Mouse (Mus musculus) large intestine, adult 2 months (tissue): ENCODE data around the gene Irf4. TPM values are rescaled to one million over a fixed set of nuclear protein-coding genes. Genes with fewer than 3 reads are reported as not detected.

Experiments
- DNase-seq: peaks from one replicate; pipeline ENCODE4 v3.0.0-alpha.2; 2012; ENCODE audit warnings: low read depth, low spot score
- WGBS: fragments of 180-500 bp; shearing (Covaris S2); methylation state at CpG from one replicate; pipeline ENCODE4 v1.1.7; 2018; 5-methylcytosine and 5-hydroxymethylcytosine counted together
- polyA plus RNA-seq: library from polyadenylated mRNA; depleted of rRNA; stranded (reverse); fragments of >200 nt; gene quantifications from 2 replicates; pipeline ENCODE4 v1.2.3, GENCODE M21; 2012; rRNA removed

Irf4 gene
- 4.0 and 7.8 TPM in 2 replicates for polyA plus RNA-seq

DNA sequence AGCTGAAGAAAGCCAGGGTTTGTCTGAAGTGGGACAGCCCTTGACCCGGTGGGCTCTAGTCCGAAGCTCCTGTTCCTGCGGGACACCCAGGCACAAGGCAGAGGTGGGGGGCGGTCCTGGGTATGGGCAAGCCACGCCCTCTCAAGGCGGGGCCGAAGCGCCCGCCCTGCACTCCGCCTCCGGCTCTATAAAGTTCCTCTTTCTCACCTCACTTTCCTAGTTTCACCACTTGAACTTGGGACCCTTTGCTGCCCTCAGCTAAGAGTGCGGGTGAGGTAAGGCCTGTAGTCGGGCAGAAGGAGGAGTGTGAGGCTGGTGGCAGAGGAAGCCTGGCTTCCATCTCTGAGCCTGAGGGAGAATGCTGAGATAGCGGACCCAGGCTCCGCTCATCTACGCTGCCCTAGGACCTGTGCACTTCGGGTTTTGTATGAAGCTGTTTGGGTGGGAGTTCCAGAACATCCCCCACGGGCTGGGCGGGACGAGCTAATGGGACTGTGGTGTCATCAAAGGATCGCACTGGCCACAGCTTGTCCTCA, at the start of gene Irf4:
TSS of gene Irf4 (plus strand) at position 206 of the 536 bp plus-strand sequence.
- 1% methylated on average over 21 of the region's 21 CpGs for WGBS
- no peak for DNase-seq

DNA sequence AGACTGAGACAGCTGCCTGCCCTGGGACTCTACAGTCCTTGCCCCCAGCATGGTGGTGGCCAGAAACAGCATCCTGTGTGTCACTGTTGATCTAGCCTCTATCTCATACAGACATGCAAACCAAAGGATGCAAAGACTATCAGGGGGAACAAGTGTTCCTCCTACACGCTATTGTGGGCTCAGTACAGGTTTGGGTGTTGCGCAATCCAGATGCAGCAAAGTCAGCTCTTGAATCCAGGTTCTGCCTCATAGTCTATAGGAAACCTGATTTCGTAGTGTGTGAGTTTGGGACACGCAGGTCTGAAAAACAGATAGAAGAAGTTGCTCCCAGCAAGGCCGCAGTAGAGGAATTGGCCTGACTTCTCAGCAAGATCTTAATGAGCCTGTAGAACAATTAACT, 46.3 kb upstream of the Irf4 start:
- no peak for DNase-seq
- 94% methylated on average over 5 of the region's 5 CpGs for WGBS

DNA sequence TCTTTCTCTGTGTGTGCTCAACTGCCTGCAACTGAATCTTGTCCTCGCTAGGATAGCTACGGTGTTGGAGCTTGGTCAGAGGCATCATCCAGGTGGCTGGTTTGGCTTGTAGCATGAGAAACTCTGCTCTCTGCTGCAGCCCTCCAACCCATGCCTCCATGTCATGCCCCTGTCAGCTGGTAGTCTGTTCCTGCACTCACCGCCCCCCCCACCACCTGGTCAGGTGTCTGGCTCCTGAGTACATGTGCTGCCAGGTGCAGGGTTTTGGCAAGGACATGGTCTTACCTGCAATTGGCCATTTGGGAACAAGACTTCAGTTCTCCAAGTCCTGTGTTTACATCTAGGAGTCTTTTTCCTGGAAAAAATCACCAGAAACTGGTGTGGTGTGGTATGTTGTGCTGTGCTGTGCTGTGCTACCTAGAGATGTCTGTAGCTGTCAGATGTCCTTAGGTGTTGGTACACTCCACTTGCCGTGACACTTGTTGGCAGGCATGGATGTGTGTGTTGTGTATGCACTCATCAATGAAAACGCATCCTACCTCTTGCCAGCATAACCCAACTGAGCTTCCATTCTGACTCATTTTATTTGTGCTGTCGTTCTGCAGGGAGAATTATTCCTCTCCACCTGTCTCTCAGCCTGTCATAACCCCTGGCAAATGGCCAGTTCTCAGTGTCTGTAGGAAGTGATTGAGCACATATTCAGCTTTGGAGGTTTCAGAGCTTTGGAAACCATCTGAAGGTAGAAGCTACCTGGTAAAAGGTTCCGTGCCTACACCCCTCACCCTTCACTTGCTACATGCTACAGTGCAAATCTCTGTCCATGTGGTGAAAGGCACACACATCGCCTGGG, 44.6 kb upstream of the Irf4 start:
- DNase-seq: peak; percentile 4
- 62% methylated on average over 8 of the region's 8 CpGs for WGBS

DNA sequence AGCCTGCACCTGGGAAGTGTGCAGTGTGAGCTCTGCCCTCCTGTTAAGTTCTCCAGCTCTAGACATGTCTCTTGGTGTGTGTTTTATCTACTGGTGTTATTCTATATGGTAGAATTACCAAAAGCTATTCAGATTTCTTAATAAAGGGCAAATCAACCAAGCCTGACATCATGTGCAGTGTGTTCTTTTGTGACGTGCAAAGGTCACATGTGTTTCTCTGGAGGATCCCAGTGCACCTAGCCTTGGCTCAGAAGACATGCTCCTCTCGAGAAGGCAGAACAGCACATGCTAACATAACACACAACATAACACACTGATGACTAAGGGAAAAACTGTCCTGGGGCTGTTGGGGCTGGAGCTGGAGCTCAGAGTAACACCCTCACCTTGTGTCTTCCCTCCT, 38.0 kb upstream of the Irf4 start:
- no peak for DNase-seq
- 87% methylated on average over 2 of the region's 2 CpGs for WGBS

- WGBS: 98% methylated on average over 3 of the region's 3 CpGs
- DNase-seq: no peak
Measured at GRCm38 (mm10) chr13:30711711-30712110, 37.3 kb upstream of the Irf4 start.

DNA sequence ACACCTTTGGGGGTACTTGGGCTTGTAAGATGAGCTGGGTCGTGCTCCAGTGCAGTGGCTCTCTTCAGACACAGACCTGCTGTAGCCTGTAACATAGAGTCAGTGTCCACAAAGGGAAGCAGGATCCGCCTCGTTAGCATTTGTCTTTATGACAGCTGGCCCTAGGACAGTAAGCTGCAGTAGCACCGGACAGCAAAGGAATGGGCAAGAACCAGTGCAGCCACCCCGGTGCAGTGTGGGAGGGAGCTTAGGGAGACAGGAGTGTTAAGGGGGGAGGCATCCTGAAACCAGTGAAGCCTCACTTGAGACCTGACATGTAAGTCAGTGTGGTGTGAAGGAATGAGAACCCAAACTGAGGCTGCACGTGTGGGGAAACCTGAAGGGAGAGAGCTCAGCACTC, 36.7 kb upstream of the Irf4 start:
- DNase-seq: no peak
- WGBS: 81% methylated on average over 6 of the region's 6 CpGs

GRCm38 (mm10) chr13:30713621-30714020, 35.4 kb upstream of the Irf4 start:
- DNase-seq: no peak
- 33% methylated on average over 3 of the region's 3 CpGs for WGBS

DNA sequence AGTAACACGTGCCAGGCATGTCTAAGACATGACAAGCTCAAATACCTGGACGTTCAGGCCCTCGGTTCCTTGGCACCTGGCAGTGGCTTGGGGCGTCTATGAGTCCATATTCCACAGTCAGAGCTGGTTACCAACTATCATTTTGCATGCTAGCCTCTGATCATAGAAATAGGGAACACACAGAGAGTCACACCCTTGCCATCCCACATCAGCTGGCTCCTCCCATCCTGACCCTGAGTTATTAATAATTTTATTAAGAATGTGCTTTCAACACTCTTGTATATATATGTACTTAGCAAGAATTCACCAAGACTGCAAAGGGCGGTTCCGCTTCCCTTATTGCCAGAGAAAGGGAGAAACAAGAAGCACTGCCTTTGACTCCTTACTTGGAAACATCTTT, 34.5 kb upstream of the Irf4 start:
- no peak for DNase-seq
- 65% methylated on average over 6 of the region's 6 CpGs for WGBS

GRCm38 (mm10) chr13:30715060-30715459, 34.0 kb upstream of the Irf4 start:
- 82% methylated on average over 7 of the region's 7 CpGs for WGBS
- DNase-seq: no peak

DNA sequence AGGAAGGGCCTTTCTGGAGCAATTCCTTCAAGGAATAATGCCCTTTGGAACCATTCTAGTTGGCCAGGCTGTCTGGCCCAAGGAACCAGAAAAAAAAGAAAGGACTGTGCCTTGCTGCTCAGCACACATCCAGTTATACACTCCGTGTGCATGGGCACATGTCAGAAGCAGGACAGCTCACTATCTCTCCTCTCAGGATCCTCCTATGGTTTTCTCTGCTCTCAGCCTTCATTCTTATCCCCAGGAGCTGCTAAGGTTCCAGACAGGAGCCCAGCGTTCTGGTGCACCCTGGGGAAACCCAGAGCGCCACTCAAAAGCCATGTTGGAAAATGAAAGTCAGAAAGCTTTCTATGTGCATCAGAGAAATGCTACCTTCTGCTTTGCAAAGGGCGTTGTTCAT, 33.5 kb upstream of the Irf4 start:
- 72% methylated on average over 4 of the region's 4 CpGs for WGBS
- DNase-seq: no peak

GRCm38 (mm10) chr13:30716611-30717010, 32.4 kb upstream of the Irf4 start:
- 66% methylated on average over 5 of the region's 5 CpGs for WGBS
- no peak for DNase-seq

DNA sequence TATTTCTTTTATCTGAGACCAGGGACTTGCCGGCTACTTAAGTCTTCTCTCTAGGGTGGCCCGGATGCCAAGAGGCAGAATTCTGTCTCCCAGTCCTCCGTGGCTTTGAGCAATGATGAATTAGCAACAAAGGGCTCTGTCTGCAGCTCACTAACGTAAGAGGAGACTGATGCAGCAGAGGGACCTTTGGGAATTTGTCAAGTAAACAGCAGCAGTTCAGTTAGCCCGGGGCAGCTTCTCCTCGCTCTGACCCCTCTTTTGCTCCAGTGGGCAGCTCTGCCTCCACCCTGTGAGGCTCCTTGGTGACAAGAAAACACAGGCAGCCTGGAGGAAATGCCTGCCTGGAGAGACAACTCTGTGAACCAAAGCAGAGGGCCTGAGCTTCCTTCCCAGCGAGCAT, 26.4 kb upstream of the Irf4 start:
- WGBS: 34% methylated on average over 7 of the region's 7 CpGs
- DNase-seq: no peak

DNA sequence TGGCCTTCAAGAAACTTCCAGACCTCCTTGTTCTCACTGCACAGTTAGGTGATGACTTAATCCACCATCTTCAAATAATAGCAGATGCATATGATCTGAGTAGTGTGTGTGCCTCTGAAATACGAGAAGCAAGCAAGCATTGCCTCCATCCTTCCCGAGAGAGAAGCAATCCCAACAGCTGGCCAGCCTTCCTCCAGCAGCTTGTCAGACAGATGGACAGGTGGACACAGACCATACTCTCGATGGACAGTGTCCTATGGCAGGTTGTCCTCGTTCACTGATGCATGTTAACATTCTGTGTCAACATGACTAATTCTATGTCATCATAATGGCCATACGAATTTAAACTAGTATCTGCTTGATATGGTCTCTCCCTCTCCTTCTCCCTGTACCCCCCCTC, 25.8 kb upstream of the Irf4 start:
- no peak for DNase-seq
- 57% methylated on average over 5 of the region's 5 CpGs for WGBS

GRCm38 (mm10) chr13:30723858-30724257, 25.2 kb upstream of the Irf4 start:
- WGBS: 57% methylated on average over 8 of the region's 8 CpGs
- DNase-seq: no peak

- WGBS: 20% methylated on average over 7 of the region's 7 CpGs
- no peak for DNase-seq
Measured at GRCm38 (mm10) chr13:30724691-30725271, 24.2 kb upstream of the Irf4 start.

- 84% methylated on average over 4 of the region's 4 CpGs for whole genome bisulfite sequencing
- DNase-seq: no peak
Measured at GRCm38 (mm10) chr13:30726879-30727278, 22.1 kb upstream of the Irf4 start.

GRCm38 (mm10) chr13:30728155-30728554, 20.9 kb upstream of the Irf4 start:
- 85% methylated on average over 7 of the region's 7 CpGs for WGBS
- DNase-seq: no peak

DNA sequence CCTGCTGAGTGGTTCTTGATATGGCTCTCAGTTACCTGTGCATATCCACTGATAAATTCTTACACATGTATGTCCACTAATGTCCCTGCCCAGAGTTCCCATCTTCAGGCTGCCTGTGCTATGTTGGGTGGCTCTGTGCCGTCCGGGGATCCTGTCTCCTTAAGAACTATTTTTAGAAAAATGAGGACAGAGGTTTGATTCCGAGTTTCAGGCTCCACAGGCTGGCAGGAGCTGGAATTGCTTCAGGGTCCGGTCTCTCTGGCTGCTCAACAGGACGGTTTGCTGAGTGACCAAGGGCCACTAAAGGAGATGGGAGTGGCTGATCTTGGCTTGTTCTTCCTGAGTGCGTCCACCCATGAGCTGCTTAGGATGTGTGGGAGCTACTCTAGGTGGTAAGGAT, 19.8 kb upstream of the Irf4 start:
- WGBS: 18% methylated on average over 6 of the region's 6 CpGs
- no peak for DNase-seq

- no peak for DNase-seq
- 78% methylated on average over 15 of the region's 15 CpGs for WGBS
Measured at GRCm38 (mm10) chr13:30730104-30730793, 18.8 kb upstream of the Irf4 start.

GRCm38 (mm10) chr13:30732709-30733445, 16.1 kb upstream of the Irf4 start:
- no peak for DNase-seq
- WGBS: 74% methylated on average over 11 of the region's 11 CpGs
